Mouse (Mus musculus) lung, adult 2 months (tissue): ENCODE data around the gene Gorasp1.

Experiments
- CTCF ChIP-seq: fragments of 200-500 bp; IDR thresholded peaks from 2 replicates; pipeline ENCODE4 v1.5.1; 2011; ENCODE audit warnings: mild to moderate bottlenecking, low read length, control low read depth; ENCODE audit not compliant: insufficient read depth
- POLR2A ChIP-seq: fragments of 200-500 bp; IDR thresholded peaks from 2 replicates; pipeline ENCODE4 v1.6.1; 2011; ENCODE audit warnings: low read depth, mild to moderate bottlenecking, control low read depth, low read length, borderline replicate concordance; ENCODE audit errors: extremely low read depth

DNA sequence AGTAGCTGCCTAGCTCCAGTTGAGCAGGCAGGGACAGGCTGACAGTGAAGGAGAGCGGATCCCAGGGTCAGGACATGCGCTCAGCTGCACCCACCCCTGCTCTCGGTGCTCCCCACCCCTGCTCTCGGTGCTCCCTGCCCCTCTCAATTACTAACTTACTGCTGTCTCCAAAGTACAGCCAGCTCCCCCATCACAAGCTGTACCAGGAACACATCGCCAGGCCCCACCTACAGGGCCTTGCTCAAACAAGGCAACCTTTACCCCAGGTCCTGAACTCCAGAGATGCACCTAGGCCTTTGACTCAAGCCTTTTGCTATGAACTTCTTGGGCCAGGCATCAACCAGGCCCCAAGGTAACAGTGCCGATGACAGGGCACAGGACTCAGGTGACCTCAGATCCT lies 3.7 kb downstream of the Gorasp1 start:
- no peak for TF ChIP-seq POLR2A
- TF ChIP-seq CTCF, result no peak
